Mouse (Mus musculus) olfactory bulb, adult 2 months (tissue): ENCODE results near the gene Pik3r6.

Experiments used
- CTCF ChIP-seq: fragments of 200-500 bp; IDR thresholded peaks from 2 replicates; pipeline ENCODE4 v1.5.1; 2012; ENCODE audit warnings: low read depth, mild to moderate bottlenecking, low read length, moderate library complexity; ENCODE audit not compliant: insufficient read depth
- POLR2A ChIP-seq: fragments of 200-500 bp; IDR thresholded peaks from 2 replicates; pipeline ENCODE4 v1.6.1; 2012; ENCODE audit warnings: mild to moderate bottlenecking, low read depth, low read length, moderate library complexity; ENCODE audit not compliant: insufficient read depth

- TF ChIP-seq POLR2A, result no peak
- TF ChIP-seq CTCF, result no peak
These were observed 3.7 kb upstream of the Pik3r6 start for GRCm38 (mm10) chr11:68498999-68499699.
